9 mouse cellular contexts compared by ENCODE assay signal in the genomic region with DNA sequence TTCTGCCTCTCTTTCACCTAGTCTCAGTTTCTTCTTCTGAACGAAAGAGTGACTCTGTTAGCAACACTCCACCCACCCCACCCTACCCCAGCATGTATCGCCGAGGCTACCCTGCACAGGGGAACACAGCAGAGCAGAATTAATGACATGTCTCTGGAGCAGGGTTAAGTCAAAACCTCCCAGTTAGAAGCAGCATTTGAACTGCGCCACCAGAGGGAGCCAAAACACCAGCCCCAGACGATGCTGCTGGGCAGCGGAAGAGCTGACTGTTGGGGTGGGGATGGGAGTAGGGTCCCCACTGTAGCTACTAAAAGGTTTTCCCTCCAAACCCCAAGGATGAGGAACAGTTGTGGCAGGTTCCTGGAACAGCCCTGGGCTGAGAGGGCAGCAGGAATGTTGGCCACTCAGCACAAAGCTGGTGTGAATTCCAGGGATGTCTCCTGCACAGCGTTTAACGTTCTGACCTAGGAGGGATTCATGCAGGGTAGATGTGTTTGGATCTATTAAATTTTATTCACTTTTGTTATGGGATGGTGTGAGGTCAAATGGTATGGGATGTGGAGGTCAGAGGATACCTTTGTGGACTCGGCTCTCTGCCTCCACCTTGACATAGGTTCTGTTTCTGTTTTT. TPM values are rescaled to one million over a fixed set of nuclear protein-coding genes. Genes with fewer than 3 reads are reported as not detected.
A peak's percentile ranks its signal among the peaks of the same experiment; 100 is the strongest.
DNase-seq lines count a peak whose midpoint lies in the region; ATAC-seq and TF ChIP-seq lines count a peak whose summit lies in the region.
"Had no signal": no experiment of that assay in that cellular context is flagged by ENCODE, and none has a peak within 500 bp of the region (broad histone marks: within the 10 kb centered on the region; RNA-seq: fewer than 3 reads in every experiment).

No protein-coding gene starts in this region.

- H3K9ac ChIP-seq in limb, embryonic 14.5 days (ENCODE audit: low read depth, low read length, severe bottlenecking), result no peak overlapping the region
- no peak overlapping the region for H3K9ac ChIP-seq in midbrain, embryonic 15.5 days
- no peak overlapping the region for H3K9ac ChIP-seq in stomach, embryonic 14.5 days (replicated peaks; ENCODE audit: low read depth, low read length)
- H3K9ac ChIP-seq: embryonic facial prominence, embryonic 12.5 days had no signal

- H3K4me3 ChIP-seq in cerebellum, adult 2 months (replicated peaks; ENCODE audit: insufficient read depth, low read depth, low read length), result peak overlapping the region; percentile 14
- no peak overlapping the region for H3K4me3 ChIP-seq in limb, embryonic 14.5 days (replicated peaks; ENCODE audit: low read length)
- H3K4me3 ChIP-seq in midbrain, embryonic 15.5 days, result no peak overlapping the region
- H3K4me3 ChIP-seq in stomach, embryonic 14.5 days (ENCODE audit: low read depth, low read length), result no peak overlapping the region
- H3K4me3 ChIP-seq: embryonic facial prominence, embryonic 12.5 days had no signal

- H3K4me1 ChIP-seq in cerebellum, adult 2 months (ENCODE audit: control insufficient read depth, insufficient read depth, low read length), result no peaks in the 10 kb centered on the region
- H3K4me1 ChIP-seq in limb, embryonic 14.5 days (ENCODE audit: control insufficient read depth, insufficient read depth, low read length), result no peaks in the 10 kb centered on the region
- no peaks in the 10 kb centered on the region for H3K4me1 ChIP-seq in midbrain, embryonic 15.5 days
- no peaks in the 10 kb centered on the region for H3K4me1 ChIP-seq in stomach, embryonic 14.5 days (ENCODE audit: control insufficient read depth, insufficient read depth, low read length)
- H3K4me1 ChIP-seq: embryonic facial prominence, embryonic 12.5 days had no signal

- peak; percentile 78 for DNase-seq in ovary, postnatal 36 days (ENCODE audit: low spot score)
- no peak for DNase-seq in ovary, postnatal 10 days (ENCODE audit: low spot score)
- DNase-seq in cerebellum, adult 2 months, result peak; percentile 70 to 79
- DNase-seq in forelimb bud, embryonic 11.5 days (ENCODE audit: low read depth, low spot score), result peak; percentile 82
- DNase-seq in limb, embryonic 14.5 days (ENCODE audit: low spot score), result peak; percentile 87

- no peak overlapping the region for H3K27ac ChIP-seq in cerebellum, adult 2 months (ENCODE audit: insufficient read depth, low read length)
- no peak overlapping the region for H3K27ac ChIP-seq in limb, embryonic 14.5 days (replicated peaks; ENCODE audit: low read depth, low read length)
- no peak overlapping the region for H3K27ac ChIP-seq in midbrain, embryonic 15.5 days
- no peak overlapping the region for H3K27ac ChIP-seq in stomach, embryonic 14.5 days (ENCODE audit: low read length)
- H3K27ac ChIP-seq: embryonic facial prominence, embryonic 12.5 days had no signal

- TF ChIP-seq POLR2A in cerebellum, adult 2 months (IDR thresholded peaks at IDR 0.05; ENCODE audit: borderline replicate concordance, insufficient read depth, low read length), result no peak
- TF ChIP-seq POLR2A in limb, embryonic 14.5 days (IDR thresholded peaks at IDR 0.05; ENCODE audit: borderline replicate concordance, extremely low read depth, insufficient read depth, insufficient read length), result no peak

- TF ChIP-seq CTCF in cerebellum, adult 2 months (IDR thresholded peaks at IDR 0.05; ENCODE audit: borderline replicate concordance, insufficient read depth, low read depth, low read length), result peak; percentile 94

- WGBS in cerebellum, adult 2 months, result 20% methylated on average over 9 of the region's 9 CpGs
- WGBS in limb, embryonic 14.5 days, result 21% methylated on average over 9 of the region's 9 CpGs
- 26% methylated on average over 9 of the region's 9 CpGs for WGBS in midbrain, embryonic 15.5 days
- WGBS in stomach, embryonic 14.5 days, result 22% methylated on average over 9 of the region's 9 CpGs

- no peaks in the 10 kb centered on the region for H3K27me3 ChIP-seq in cerebellum, adult 2 months (ENCODE audit: control insufficient read depth, insufficient read depth, low read length)
- no peaks in the 10 kb centered on the region for H3K27me3 ChIP-seq in limb, embryonic 14.5 days (ENCODE audit: control insufficient read depth, insufficient read depth, low read length)
- no peaks in the 10 kb centered on the region for H3K27me3 ChIP-seq in midbrain, embryonic 15.5 days (replicated peaks)
- no peaks in the 10 kb centered on the region for H3K27me3 ChIP-seq in stomach, embryonic 14.5 days (ENCODE audit: control insufficient read depth, insufficient read depth, low read length)
- H3K27me3 ChIP-seq: embryonic facial prominence, embryonic 12.5 days had no signal

- no peaks in the 10 kb centered on the region for H3K36me3 ChIP-seq in limb, embryonic 14.5 days (ENCODE audit: control insufficient read depth, insufficient read depth, low read length)
- H3K36me3 ChIP-seq in midbrain, embryonic 15.5 days (replicated peaks), result no peaks in the 10 kb centered on the region
- H3K36me3 ChIP-seq in stomach, embryonic 14.5 days (ENCODE audit: control insufficient read depth, insufficient read depth, low read length), result no peaks in the 10 kb centered on the region
- H3K36me3 ChIP-seq: embryonic facial prominence, embryonic 12.5 days had no signal

- peak; percentile 67 for ATAC-seq in inflammation-experienced regulatory T-cells, adult 6 months
- peak; percentile 85 for ATAC-seq in limb, embryonic 14.5 days (ENCODE audit: low FRiP score, low read depth)
- ATAC-seq in midbrain, embryonic 15.5 days (replicated peaks), result peak; percentile 85
- ATAC-seq in stomach, embryonic 14.5 days (ENCODE audit: insufficient number of reproducible peaks, insufficient read depth, low FRiP score, low read depth), result peak; percentile 49; the same call in 1 of the 2 replicates

- H3K9me3 ChIP-seq in limb, embryonic 14.5 days (ENCODE audit: control insufficient read depth, low read length), result no peaks in the 10 kb centered on the region
- H3K9me3 ChIP-seq in midbrain, embryonic 15.5 days, result no peaks in the 10 kb centered on the region
- no peaks in the 10 kb centered on the region for H3K9me3 ChIP-seq in stomach, embryonic 14.5 days (ENCODE audit: control insufficient read depth, low read depth, low read length)
- H3K9me3 ChIP-seq: embryonic facial prominence, embryonic 12.5 days had no signal

- no peak overlapping the region for H3K4me2 ChIP-seq in limb, embryonic 14.5 days (replicated peaks; ENCODE audit: low read depth, low read length, severe bottlenecking)
- H3K4me2 ChIP-seq in midbrain, embryonic 15.5 days, result no peak overlapping the region; the same call in 1 of the 2 replicates
- H3K4me2 ChIP-seq in stomach, embryonic 14.5 days (replicated peaks; ENCODE audit: low read depth, low read length), result no peak overlapping the region
- H3K4me2 ChIP-seq: embryonic facial prominence, embryonic 12.5 days had no signal

RNA-seq across cellular contexts. Expression of a gene that starts 14.1 kb away (rescaled TPM):
- polyA plus RNA-seq in cerebellum, adult 2 months (2012; rRNA removed), result 0.29 and 0.41 TPM in 2 replicates
- not detected for polyA plus RNA-seq in inflammation-experienced regulatory T-cells, adult 6 months (2017; shearing (Covaris generic))
- 0.41 and 0.50 TPM in 2 replicates for polyA plus RNA-seq in limb, embryonic 14.5 days (2012; rRNA removed)
- polyA plus RNA-seq in limb, embryonic 14.5 days (2014; fragmentation: Nextera tagmentation; extraction: Ambion mirVana), result 0.54 and 1.2 TPM in 2 replicates
- 0.23 and 0.85 TPM in 2 replicates for polyA plus RNA-seq in midbrain, embryonic 15.5 days (2015; fragmentation: Nextera tagmentation; extraction: Ambion mirVana)
- 27.6 and 33.1 TPM in 2 replicates for polyA plus RNA-seq in stomach, embryonic 14.5 days (2014; fragmentation: Nextera tagmentation; extraction: Ambion mirVana)

RNA-seq across cellular contexts. Expression of a gene that starts 19.3 kb away (rescaled TPM):
- 64.2 and 68.6 TPM in 2 replicates for polyA plus RNA-seq in cerebellum, adult 2 months (2012; rRNA removed)
- polyA plus RNA-seq in inflammation-experienced regulatory T-cells, adult 6 months (2017; shearing (Covaris generic)), result 100 to 1,000 TPM in 2 of 3 experiments, 10 to 100 TPM in 1; 97.4 to 169 (median 149) TPM
- 536 and 644 TPM in 2 replicates for polyA plus RNA-seq in limb, embryonic 14.5 days (2012; rRNA removed)
- 262 and 279 TPM in 2 replicates for polyA plus RNA-seq in limb, embryonic 14.5 days (2014; fragmentation: Nextera tagmentation; extraction: Ambion mirVana)
- polyA plus RNA-seq in midbrain, embryonic 15.5 days (2015; fragmentation: Nextera tagmentation; extraction: Ambion mirVana), result 72.7 and 79.4 TPM in 2 replicates
- 237 and 275 TPM in 2 replicates for polyA plus RNA-seq in stomach, embryonic 14.5 days (2014; fragmentation: Nextera tagmentation; extraction: Ambion mirVana)

RNA-seq across cellular contexts. Expression of a gene that starts 39.4 kb away (rescaled TPM):
- polyA plus RNA-seq in cerebellum, adult 2 months (2012; rRNA removed), result 2.4 and 2.5 TPM in 2 replicates
- polyA plus RNA-seq in inflammation-experienced regulatory T-cells, adult 6 months (2017; shearing (Covaris generic)), result not detected
- 10.3 and 17.3 TPM in 2 replicates for polyA plus RNA-seq in limb, embryonic 14.5 days (2012; rRNA removed)
- polyA plus RNA-seq in limb, embryonic 14.5 days (2014; fragmentation: Nextera tagmentation; extraction: Ambion mirVana), result 5.9 and 8.2 TPM in 2 replicates
- 12.2 and 13.3 TPM in 2 replicates for polyA plus RNA-seq in midbrain, embryonic 15.5 days (2015; fragmentation: Nextera tagmentation; extraction: Ambion mirVana)
- polyA plus RNA-seq in stomach, embryonic 14.5 days (2014; fragmentation: Nextera tagmentation; extraction: Ambion mirVana), result 2.9 and 5.6 TPM in 2 replicates

RNA-seq across cellular contexts. Expression of a gene that starts 39.5 kb away (rescaled TPM):
- polyA plus RNA-seq in cerebellum, adult 2 months (2012; rRNA removed), result 46.0 and 49.3 TPM in 2 replicates
- polyA plus RNA-seq in inflammation-experienced regulatory T-cells, adult 6 months (2017; shearing (Covaris generic)), result 1 to 10 TPM; 1.6 to 3.3 (median 2.2) TPM
- 220 and 326 TPM in 2 replicates for polyA plus RNA-seq in limb, embryonic 14.5 days (2012; rRNA removed)
- polyA plus RNA-seq in limb, embryonic 14.5 days (2014; fragmentation: Nextera tagmentation; extraction: Ambion mirVana), result 61.5 and 79.7 TPM in 2 replicates
- polyA plus RNA-seq in midbrain, embryonic 15.5 days (2015; fragmentation: Nextera tagmentation; extraction: Ambion mirVana), result 496 and 503 TPM in 2 replicates
- 41.3 and 51.7 TPM in 2 replicates for polyA plus RNA-seq in stomach, embryonic 14.5 days (2014; fragmentation: Nextera tagmentation; extraction: Ambion mirVana)

RNA-seq across cellular contexts. Expression of a gene that starts 41.5 kb away (rescaled TPM):
- 140 and 143 TPM in 2 replicates for polyA plus RNA-seq in cerebellum, adult 2 months (2012; rRNA removed)
- under 1 TPM in 1 of 3 experiments, not detected in 2; 0.43 TPM for polyA plus RNA-seq in inflammation-experienced regulatory T-cells, adult 6 months (2017; shearing (Covaris generic))
- 55.8 and 72.7 TPM in 2 replicates for polyA plus RNA-seq in limb, embryonic 14.5 days (2012; rRNA removed)
- 76.2 and 83.8 TPM in 2 replicates for polyA plus RNA-seq in limb, embryonic 14.5 days (2014; fragmentation: Nextera tagmentation; extraction: Ambion mirVana)
- 337 and 348 TPM in 2 replicates for polyA plus RNA-seq in midbrain, embryonic 15.5 days (2015; fragmentation: Nextera tagmentation; extraction: Ambion mirVana)
- 67.0 and 78.0 TPM in 2 replicates for polyA plus RNA-seq in stomach, embryonic 14.5 days (2014; fragmentation: Nextera tagmentation; extraction: Ambion mirVana)

Comparison
In these comparisons a context has a peak if more than half of its experiments do, and no peak if none do; other contexts are left out.
1. RNA of a gene that starts 14.1 kb away (polyA plus RNA-seq): 27.6 to 33.1 TPM in stomach, embryonic 14.5 days; 0.23 to 0.85 TPM in midbrain, embryonic 15.5 days, 0.41 to 1.2 TPM in limb, embryonic 14.5 days, 0.29 to 0.41 TPM in cerebellum, adult 2 months and not detected in inflammation-experienced regulatory T-cells, adult 6 months; every median in the first group is over 10 times any median in the second.
2. Peak in every context shown above with its lines, with median percentiles within 50 percentile points of each other: ATAC-seq.